Mouse (Mus musculus): ENCODE results near the gene Rbm18.

- TF ChIP-seq CTCF (IDR thresholded peaks at IDR 0.05; ENCODE audit: borderline replicate concordance, insufficient read depth, low read depth, low read length) = no peak
- no peak for TF ChIP-seq POLR2A (IDR thresholded peaks at IDR 0.05; ENCODE audit: borderline replicate concordance, insufficient read depth, low read length)
Measured at GRCm38 (mm10) chr2:36093914-36094475, 42.6 kb downstream of the Rbm18 start.
